Mouse (Mus musculus) neural tube, embryonic 14.5 days (tissue): Measurements from ENCODE around the gene Zswim4. TPM values are rescaled to one million over a fixed set of nuclear protein-coding genes. Genes with fewer than 3 reads are reported as not detected.

ENCODE experiments used
- ATAC-seq: fragments of 200-750 bp; cut with Nextera tagmentation; 2 replicates; pipeline ENCODE4 v1.8.0; 2017; ENCODE audit warnings: low read depth, mild to moderate bottlenecking, moderate TSS enrichment, moderate library complexity
- H3K27ac ChIP-seq: fragments of 300-500 bp; sonication (generic); 2 replicates; pipeline ENCODE4 v1.5.1; 2014; ENCODE audit warnings: low read depth, mild to moderate bottlenecking, control low read depth, low read length, moderate library complexity, mixed read lengths
- H3K27me3 ChIP-seq: fragments of 300-500 bp; sonication (generic); 2 replicates; pipeline ENCODE4 v1.6.1; 2014; ENCODE audit warnings: low read length; ENCODE audit not compliant: control insufficient read depth, insufficient read depth
- H3K36me3 ChIP-seq: fragments of 300-500 bp; sonication (generic); 2 replicates; pipeline ENCODE4 v1.6.1; 2014; ENCODE audit warnings: low read length, mixed read lengths; ENCODE audit not compliant: control insufficient read depth, insufficient read depth
- H3K4me1 ChIP-seq: fragments of 300-500 bp; sonication (generic); 2 replicates; pipeline ENCODE4 v1.6.1; 2014; ENCODE audit warnings: low read length; ENCODE audit not compliant: control insufficient read depth, insufficient read depth
- H3K4me2 ChIP-seq: fragments of 300-500 bp; sonication (generic); 2 replicates; pipeline ENCODE4 v1.6.1; 2014; ENCODE audit warnings: mild to moderate bottlenecking, low read depth, low read length, control low read depth
- H3K4me3 ChIP-seq: fragments of 300-500 bp; sonication (generic); 2 replicates; pipeline ENCODE4 v1.5.1; 2014; ENCODE audit warnings: low read depth, low read length, control low read depth, mixed read lengths
- H3K9ac ChIP-seq: fragments of 300-500 bp; sonication (generic); replicated peaks from 2 replicates; pipeline ENCODE4 v1.6.1; 2014; ENCODE audit warnings: low read depth, mild to moderate bottlenecking, control low read depth, low read length, mixed read lengths
- H3K9me3 ChIP-seq: fragments of 300-500 bp; sonication (generic); 2 replicates; pipeline ENCODE4 v1.6.1; 2016; ENCODE audit warnings: low read length; ENCODE audit not compliant: control insufficient read depth
- WGBS: fragments of 180-500 bp; shearing (Covaris S2); extraction: QIAGEN DNeasy Blood & Tissue Kit; methylation state at CpG from one replicate; pipeline ENCODE4 v1.1.7; 2014; 5-methylcytosine and 5-hydroxymethylcytosine counted together
- polyA plus RNA-seq: library from polyadenylated mRNA; unstranded; fragments of >200 nt; fragmentation: Nextera tagmentation; extraction: Ambion mirVana; gene quantifications from 2 replicates; pipeline ENCODE4 v1.2.1, GENCODE M21; 2014

The Zswim4 gene
- polyA plus RNA-seq, 1 experiment from 2014 or later, result 12.9 TPM

GRCm38 (mm10) chr8:84211881-84212563 lies 24.8 kb downstream of the Zswim4 start:
- WGBS, result 94% methylated on average over 31 of the region's 31 CpGs
- H3K4me3 ChIP-seq, result no peak overlapping the region
- H3K4me1 ChIP-seq, result peaks cover 11% of the 10 kb centered on the region; the same call in 1 of the 2 replicates
- H3K27me3 ChIP-seq, result no peaks in the 10 kb centered on the region
- H3K9ac ChIP-seq, result no peak overlapping the region
- H3K36me3 ChIP-seq, result peaks cover 55% of the 10 kb centered on the region
- H3K9me3 ChIP-seq, result no peaks in the 10 kb centered on the region
- no peak overlapping the region for H3K4me2 ChIP-seq
- no peak for ATAC-seq
- no peak overlapping the region for H3K27ac ChIP-seq

- H3K36me3 ChIP-seq, result peaks cover 47% of the 10 kb centered on the region
- WGBS, result 91% methylated on average over 3 of the region's 3 CpGs
- peaks cover 11% of the 10 kb centered on the region; the same call in 1 of the 2 replicates for H3K4me1 ChIP-seq
These were observed 25.7 kb downstream of the Zswim4 start for GRCm38 (mm10) chr8:84211202-84211601.

GRCm38 (mm10) chr8:84210167-84210791 lies 26.6 kb downstream of the Zswim4 start:
- peak; percentile 56; the same call in 1 of the 2 replicates for ATAC-seq
- WGBS, result 56% methylated on average over 34 of the region's 34 CpGs
- H3K4me3 ChIP-seq, result 0 out of 2 replicates have a peak overlapping the region, but pooled peaks have one; percentile 0

More at GRCm38 (mm10) chr8:84211202-84211601, 25.7 kb downstream of the Zswim4 start:
- no peak overlapping the region for H3K27ac ChIP-seq
- H3K27me3 ChIP-seq, result no peaks in the 10 kb centered on the region
- H3K9me3 ChIP-seq, result no peaks in the 10 kb centered on the region
- ATAC-seq, result no peak
- no peak overlapping the region for H3K4me2 ChIP-seq
- H3K9ac ChIP-seq, result no peak overlapping the region
- H3K4me3 ChIP-seq, result no peak overlapping the region

GRCm38 (mm10) chr8:84208381-84209380 lies 28.2 kb downstream of the Zswim4 start:
- Histone ChIP-seq H3K4me3 (no peak overlapping the region), H3K4me2 (no peak overlapping the region), H3K4me1 (peaks cover 11% of the 10 kb centered on the region; the same call in 1 of the 2 replicates), H3K27me3 (no peaks in the 10 kb centered on the region), H3K27ac (peak overlapping the region; percentile 16; the same call in 1 of the 2 replicates), H3K36me3 (peaks cover 28% of the 10 kb centered on the region), H3K9ac (0 out of 2 replicates have a peak overlapping the region, but pooled peaks have one; percentile 11), H3K9me3 (no peaks in the 10 kb centered on the region)
- no peak; the same call in 1 of the 2 replicates for ATAC-seq
- WGBS, result 43% methylated on average over 17 of the region's 17 CpGs

More at GRCm38 (mm10) chr8:84210167-84210791, 26.6 kb downstream of the Zswim4 start:
- H3K27ac ChIP-seq, result no peak overlapping the region
- H3K4me1 ChIP-seq, result peaks cover 11% of the 10 kb centered on the region; the same call in 1 of the 2 replicates
- H3K9me3 ChIP-seq, result no peaks in the 10 kb centered on the region
- H3K9ac ChIP-seq, result no peak overlapping the region
- H3K4me2 ChIP-seq, result peak overlapping the region; percentile 34; the same call in 1 of the 2 replicates
- H3K36me3 ChIP-seq, result peaks cover 38% of the 10 kb centered on the region
- H3K27me3 ChIP-seq, result no peaks in the 10 kb centered on the region

GRCm38 (mm10) chr8:84207811-84208210 lies 29.0 kb downstream of the Zswim4 start:
- Histone ChIP-seq H3K27me3 (no peaks in the 10 kb centered on the region), H3K36me3 (peaks cover 20% of the 10 kb centered on the region), H3K4me3 (no peak overlapping the region), H3K9me3 (no peaks in the 10 kb centered on the region), H3K4me1 (peaks cover 11% of the 10 kb centered on the region; the same call in 1 of the 2 replicates), H3K27ac (no peak overlapping the region), H3K9ac (0 out of 2 replicates have a peak overlapping the region, but pooled peaks have one; percentile 4), H3K4me2 (no peak overlapping the region)
- WGBS, result 53% methylated on average over 7 of the region's 7 CpGs
- ATAC-seq, result no peak

- H3K36me3 ChIP-seq, result peaks cover 8% of the 10 kb centered on the region; the same call in 1 of the 2 replicates
- H3K4me3 ChIP-seq, result no peak overlapping the region
- no peak overlapping the region for H3K4me2 ChIP-seq
- peaks cover 11% of the 10 kb centered on the region; the same call in 1 of the 2 replicates for H3K4me1 ChIP-seq
- H3K27ac ChIP-seq, result no peak overlapping the region
- H3K9ac ChIP-seq, result no peak overlapping the region
- WGBS, result 95% methylated on average over 3 of the region's 3 CpGs
- H3K9me3 ChIP-seq, result no peaks in the 10 kb centered on the region
- no peaks in the 10 kb centered on the region for H3K27me3 ChIP-seq
- ATAC-seq, result no peak
These were observed 30.2 kb downstream of the Zswim4 start for GRCm38 (mm10) chr8:84206666-84207065.

- Histone ChIP-seq H3K27me3 (no peaks in the 10 kb centered on the region), H3K4me2 (no peak overlapping the region), H3K4me1 (peaks cover 11% of the 10 kb centered on the region; the same call in 1 of the 2 replicates), H3K9me3 (no peaks in the 10 kb centered on the region), H3K27ac (no peak overlapping the region), H3K36me3 (no peaks in the 10 kb centered on the region), H3K4me3 (no peak overlapping the region), H3K9ac (no peak overlapping the region)
- ATAC-seq, result no peak
- 93% methylated on average over 5 of the region's 5 CpGs for WGBS
These were observed 31.8 kb downstream of the Zswim4 start for GRCm38 (mm10) chr8:84205073-84205472.

GRCm38 (mm10) chr8:84203975-84204772 lies 32.7 kb downstream of the Zswim4 start:
- peak overlapping the region; percentile 32; the same call in 1 of the 2 replicates for H3K9ac ChIP-seq
- no peaks in the 10 kb centered on the region for H3K36me3 ChIP-seq
- H3K4me2 ChIP-seq, result peak overlapping the region; percentile 48
- no peaks in the 10 kb centered on the region for H3K9me3 ChIP-seq
- ATAC-seq, result no peak
- 58% methylated on average over 13 of the region's 13 CpGs for WGBS
- peak overlapping the region; percentile 21 for H3K4me3 ChIP-seq
- H3K4me1 ChIP-seq, result peaks cover 11% of the 10 kb centered on the region; the same call in 1 of the 2 replicates
- H3K27me3 ChIP-seq, result no peaks in the 10 kb centered on the region
- H3K27ac ChIP-seq, result peak overlapping the region; percentile 55
